Mouse (Mus musculus) lung, postnatal 0 days (tissue): Measurements from ENCODE around the gene Top2a.

Source experiments
- CTCF ChIP-seq: IDR thresholded peaks from 2 replicates; pipeline ENCODE4 v1.5.1; 2016; ENCODE audit warnings: antibody characterized with exemption, mild to moderate bottlenecking
- EP300 ChIP-seq: IDR thresholded peaks from 2 replicates; pipeline ENCODE4 v1.6.1; 2016; ENCODE audit warnings: antibody characterized with exemption, mild to moderate bottlenecking, control low read depth

DNA sequence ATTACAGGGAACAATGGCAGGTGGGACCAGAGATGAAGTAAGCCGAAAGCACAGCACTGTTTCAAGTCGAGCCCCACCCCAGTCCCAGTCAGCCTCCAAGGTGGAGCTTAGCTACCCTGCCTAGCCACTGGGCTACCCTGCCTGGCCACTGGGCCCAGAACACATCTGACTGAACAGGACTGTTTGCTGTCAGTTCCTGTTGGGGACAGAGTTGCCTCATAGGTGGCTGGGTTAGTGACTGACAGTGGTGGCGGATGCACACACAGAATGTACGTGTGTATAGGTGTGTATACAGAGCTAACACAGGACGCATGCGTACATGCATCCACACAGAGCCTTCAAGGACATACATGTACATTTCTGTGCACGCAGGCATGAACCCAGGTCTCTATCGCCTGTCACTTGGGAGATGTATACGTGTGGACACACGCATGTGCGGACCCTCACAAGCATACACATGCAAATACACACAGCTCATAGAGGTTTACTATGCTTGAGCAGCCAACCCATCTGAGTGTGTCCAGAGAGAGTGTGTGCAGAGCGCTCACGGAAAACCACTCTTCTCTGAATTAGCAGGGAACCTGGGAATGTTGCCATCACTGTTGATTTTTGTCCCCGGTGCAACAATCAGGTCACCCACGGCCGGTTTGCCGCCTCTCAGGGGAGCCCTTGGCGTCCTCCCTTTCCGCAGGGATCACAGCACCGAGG is 42.5 kb downstream of the Top2a start:
- TF ChIP-seq CTCF (no peak), EP300 (no peak)
